Mouse (Mus musculus) lung, postnatal 0 days (tissue): ENCODE results near the gene C1s1.

Experiments used
- CTCF ChIP-seq: IDR thresholded peaks from 2 replicates; pipeline ENCODE4 v1.5.1; 2016; ENCODE audit warnings: antibody characterized with exemption, mild to moderate bottlenecking
- EP300 ChIP-seq: IDR thresholded peaks from 2 replicates; pipeline ENCODE4 v1.6.1; 2016; ENCODE audit warnings: antibody characterized with exemption, mild to moderate bottlenecking, control low read depth

DNA sequence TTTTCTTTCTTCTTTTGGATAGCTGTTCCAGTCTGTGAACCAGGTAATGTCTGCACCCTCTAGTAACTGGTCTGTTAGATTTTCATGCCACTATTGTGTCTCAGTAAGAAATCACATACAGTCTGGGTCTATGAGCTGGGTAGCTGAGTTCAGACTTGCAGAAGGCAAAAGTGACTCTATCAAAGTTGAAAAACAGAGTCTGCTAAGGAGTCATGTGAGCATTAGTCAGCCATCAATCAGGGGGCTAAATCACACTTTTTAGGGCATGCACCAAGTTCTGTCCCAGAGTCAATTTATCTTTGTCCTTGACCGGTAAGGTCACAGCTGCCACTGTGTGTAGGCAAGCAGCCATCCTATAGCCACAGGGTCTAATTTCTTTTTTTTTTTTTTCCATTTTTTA is 40.1 kb upstream of the C1s1 start:
- no peak for TF ChIP-seq CTCF
- TF ChIP-seq EP300, result no peak
